Mouse (Mus musculus) right cerebral cortex, postnatal 14 days (tissue): ENCODE results near the gene Nck2.
"Not testable (repeated sequence)": the region's sequence is repeated elsewhere in the genome, so short reads cannot be mapped to it uniquely, and the experiment has no call there.

ENCODE experiments used
- DNase-seq: peaks from one replicate; pipeline ENCODE4 v3.0.0; 2022

The Nck2 gene

DNA sequence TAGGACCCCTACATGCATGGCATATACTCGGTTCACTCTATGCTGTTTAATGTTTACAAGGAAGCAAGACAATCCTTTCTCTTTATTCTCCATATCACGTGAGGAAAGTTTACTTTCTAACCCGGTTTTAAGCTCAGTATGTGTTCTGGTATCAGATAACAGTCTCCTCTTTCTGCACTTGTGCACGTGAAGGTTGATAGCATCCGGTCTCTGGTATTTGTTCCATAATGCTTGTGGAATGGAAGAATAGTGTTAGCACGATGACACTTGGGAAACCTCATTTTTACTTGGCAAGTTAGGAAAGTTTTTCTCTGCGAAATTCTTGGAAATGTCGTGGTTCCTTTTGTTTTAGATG lies 58.4 kb downstream of the Nck2 start:
- DNase-seq, result no peak

DNA sequence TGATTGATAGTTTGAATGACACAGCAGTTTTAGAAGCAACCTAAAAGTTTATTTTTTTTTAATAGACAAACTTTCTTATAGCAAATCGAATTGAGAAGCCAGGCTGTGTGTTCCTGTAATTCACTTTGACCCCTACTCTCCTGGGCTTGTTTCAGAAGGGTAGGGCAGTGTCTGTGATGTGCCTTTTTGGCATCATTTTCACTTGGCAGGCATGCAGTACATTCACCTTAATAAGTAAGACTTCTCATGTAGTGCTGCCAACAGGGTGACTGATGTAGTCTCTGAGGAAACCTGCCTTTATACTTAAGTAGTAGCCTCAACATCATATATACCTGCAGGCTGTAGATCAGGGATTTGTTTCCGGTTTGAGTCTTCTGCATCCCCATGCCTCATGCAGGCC lies 58.9 kb downstream of the Nck2 start:
- DNase-seq, result no peak

DNA sequence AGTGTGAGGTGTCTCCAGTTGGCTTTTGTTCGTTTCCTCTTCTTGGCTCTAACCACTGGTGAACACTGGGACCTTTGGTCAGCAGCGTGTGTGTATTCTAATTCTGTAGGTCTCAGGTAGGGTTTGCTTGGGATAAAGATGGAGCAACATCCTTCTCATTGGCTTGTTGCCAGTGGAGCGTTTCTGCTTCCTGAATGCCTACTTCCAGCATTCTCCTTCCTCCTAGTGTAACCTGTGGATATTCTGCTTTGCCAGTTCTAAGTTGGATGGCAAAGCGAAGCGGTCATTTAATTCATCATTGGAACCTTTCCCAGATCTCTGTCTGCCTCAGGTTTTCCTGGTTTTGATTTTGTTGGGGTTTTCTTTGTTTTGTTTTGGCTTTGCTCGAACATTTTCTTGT lies 59.3 kb downstream of the Nck2 start:
- no peak for DNase-seq

DNA sequence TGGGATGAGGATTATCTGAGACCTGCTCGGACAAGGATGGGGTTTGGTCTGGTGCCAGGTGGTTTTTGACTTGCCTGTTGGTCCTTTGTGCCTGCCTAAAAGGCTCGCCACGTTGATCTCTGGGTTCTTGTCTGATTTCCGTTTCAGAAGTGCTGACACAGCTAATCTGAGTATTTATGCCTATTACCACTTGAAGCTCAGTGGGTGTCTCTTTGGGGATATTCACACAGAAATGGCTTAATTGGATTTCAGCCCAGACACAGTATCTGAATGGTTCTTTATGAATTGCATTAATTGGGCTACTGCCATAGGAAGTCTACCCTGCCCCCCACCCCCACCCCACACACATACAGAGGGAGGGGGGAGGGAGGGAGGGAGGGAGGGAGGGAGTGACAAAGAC lies 59.9 kb downstream of the Nck2 start:
- DNase-seq, result no peak

DNA sequence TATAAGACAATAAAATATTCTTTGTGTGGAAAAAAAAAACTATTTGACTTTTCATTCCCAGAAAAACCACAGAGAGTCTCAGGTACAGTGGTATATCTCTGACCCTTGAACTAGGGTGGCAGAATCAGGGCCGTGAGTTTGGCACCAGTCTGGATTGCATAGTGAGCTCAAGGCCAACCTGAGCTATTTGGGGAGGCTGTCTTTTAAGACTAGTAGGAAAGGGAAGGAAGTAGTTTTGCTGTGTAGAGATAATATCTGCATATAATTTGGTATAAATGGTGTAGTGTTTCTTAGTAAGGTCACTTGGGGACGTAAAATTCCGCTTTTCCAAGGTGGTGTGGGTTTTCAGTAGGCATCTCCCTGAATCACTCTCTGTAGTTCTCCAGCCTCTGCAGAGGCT lies 62.3 kb downstream of the Nck2 start:
- no peak for DNase-seq

DNA sequence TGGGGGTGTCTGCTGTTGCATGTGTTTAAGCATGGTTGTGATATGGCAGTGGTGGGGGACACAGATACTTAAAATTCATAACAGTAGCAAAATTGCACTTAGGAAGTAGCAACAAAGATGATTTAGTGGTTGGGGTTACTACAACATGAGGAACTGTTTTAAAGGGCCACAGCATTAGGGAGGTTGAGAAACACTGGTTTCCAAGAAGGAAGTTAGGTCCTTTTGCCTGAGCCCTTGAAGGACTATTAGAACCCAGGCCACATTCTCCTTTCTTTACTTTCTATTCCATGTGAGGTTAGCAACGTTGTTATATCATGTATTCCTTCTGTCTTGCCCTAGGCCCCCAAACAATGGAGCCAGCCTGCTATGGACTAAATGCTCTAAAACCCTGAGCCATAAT lies 63.4 kb downstream of the Nck2 start:
- DNase-seq, result no peak

DNA sequence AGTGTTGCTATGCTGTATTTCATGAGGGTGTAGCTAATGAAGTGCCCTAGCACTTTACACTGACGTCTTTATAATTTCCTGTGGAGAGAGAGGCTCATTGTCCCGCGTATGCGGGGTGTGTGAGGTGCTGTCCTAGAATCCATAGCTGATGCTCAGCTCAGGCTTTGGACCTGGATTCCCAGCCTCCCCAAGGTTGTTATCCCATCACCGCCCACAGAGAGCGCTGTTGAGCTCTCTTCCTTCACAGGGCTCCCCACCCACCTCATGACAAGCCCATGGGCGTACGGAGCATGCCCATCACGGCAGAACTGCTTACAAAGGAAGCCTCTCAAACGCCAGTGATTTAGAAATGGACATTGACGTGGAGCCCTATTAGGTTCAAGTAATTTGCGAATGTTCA lies 66.9 kb downstream of the Nck2 start:
- DNase-seq, result no peak

DNA sequence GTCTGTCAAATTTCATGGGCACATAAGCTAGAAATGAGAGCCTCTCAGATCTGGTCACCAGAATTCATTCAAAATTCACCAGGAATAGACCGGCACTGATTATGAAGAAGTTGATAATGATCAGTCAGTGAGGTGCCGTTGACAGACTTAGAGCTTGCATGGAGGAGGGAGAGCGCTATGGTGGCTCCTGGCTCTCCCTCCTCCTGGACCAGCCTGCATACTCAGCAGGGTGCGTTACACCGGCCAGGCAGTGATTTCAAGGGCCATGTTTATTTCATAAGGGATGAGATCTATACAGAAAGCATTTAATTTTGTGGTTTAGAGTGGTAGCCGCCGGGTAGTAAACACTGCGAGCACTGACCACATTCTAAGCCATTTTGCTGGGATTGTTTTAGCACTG lies 67.3 kb downstream of the Nck2 start:
- no peak for DNase-seq

DNA sequence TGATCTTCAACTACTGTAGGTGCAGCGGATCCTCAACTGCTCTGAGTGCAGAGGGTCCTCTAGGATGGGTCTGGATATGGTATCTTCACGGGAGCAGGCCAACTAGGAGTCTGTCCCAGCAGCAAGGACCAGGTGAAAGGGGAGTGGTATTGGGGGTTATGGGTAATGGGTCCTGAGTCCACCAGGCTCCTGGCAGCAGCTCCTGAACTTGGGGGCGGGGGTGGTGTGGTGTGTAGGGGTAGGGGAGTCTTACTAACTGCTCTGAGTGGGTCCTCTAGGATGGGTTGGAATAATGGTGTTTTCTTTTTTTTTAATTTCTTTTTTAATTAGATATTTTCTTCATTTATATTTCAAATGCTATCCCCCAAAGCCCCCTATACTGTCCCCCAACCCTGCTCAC lies 73.0 kb downstream of the Nck2 start:
- no peak for DNase-seq

DNA sequence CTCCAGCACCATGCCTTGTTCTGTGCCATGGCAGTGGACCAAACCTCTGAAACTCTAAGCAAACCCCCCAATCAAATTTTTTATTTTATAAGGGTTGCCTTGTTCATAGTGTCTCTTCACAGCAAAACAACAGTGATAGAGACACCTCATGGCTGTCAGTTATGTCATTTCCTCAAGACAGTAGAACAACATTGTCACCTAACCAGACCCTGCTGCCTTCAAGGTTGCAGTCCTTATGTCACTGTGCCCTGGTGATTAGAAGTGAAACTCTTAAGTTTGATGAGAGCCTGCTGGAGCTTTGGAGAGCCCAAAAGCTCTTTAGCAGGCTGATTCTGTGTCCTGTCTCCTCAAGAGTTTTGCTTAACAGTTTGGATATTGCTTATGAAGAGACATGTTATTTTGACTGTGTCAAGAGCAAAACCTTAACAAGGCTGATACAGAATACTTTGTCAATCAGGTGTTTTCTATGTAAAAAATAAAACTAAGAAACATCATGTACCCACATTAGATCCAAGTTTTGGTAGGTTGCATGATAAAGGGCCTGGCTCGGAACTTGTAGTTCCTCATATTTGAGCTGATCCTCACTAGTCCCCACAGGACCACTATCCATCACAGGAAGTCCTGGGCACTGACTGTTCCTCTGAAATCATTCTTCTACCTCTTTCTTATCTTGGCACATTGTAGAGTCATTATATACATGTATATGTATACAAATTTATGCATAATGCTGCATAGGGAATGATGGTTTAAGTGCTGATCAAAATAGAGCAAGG lies 76.0 kb downstream of the Nck2 start:
- DNase-seq, result no peak

DNA sequence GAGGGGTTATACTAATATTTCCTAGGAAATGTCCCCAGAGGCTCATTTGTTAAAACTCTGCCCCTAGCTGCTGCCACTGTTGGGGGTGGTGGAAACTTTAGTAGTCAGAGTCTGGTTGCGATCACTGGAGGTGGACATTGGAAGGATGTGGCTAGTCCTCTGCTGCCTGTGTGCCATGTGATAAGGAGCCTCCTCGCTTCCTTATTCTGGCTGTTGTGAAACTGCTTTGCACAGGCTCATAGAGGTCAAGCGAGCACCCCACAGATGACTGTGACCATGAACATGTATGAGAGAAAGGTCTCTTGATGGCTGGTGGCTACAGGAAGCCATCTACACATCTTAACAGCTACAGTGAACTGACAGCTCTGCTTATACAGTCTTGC lies 76.6 kb downstream of the Nck2 start:
- DNase-seq, result no peak

DNA sequence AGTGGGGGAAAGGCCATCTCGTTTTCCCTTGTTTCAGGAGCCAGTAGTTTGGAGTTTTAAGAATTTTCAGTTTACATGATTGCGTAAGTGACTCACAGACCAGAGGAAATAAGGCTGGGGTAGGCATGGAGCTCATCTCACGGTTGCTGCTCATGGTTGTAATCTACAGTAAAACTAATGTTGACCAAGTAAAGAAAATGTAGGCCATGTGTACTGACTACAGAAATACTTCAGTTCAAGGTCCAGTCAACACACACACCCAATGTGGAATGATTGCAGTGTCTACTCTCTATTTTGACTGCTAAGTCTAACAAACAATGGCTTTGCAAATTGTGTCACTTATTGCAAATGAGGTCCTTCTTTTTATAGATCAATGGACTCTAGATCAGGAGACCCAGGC lies 77.1 kb downstream of the Nck2 start:
- no peak for DNase-seq

DNA sequence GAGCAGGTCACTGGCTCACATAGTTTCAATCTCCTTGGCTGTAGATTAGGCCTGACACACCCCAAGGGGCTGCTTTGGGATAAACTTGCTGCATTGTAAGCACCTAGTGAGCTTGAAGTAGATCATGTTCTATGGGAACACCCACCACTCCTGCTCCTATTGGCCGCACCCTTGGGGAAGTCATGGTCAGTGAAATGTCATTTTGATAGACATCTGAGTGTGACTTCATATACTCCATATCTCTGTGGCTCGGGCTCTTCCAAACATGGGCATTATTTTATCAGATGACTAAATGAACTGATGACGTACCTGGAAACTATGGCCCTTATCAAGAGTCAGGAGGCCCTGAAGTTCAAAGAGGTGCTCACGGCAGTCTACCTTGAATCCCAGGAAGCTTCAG lies 77.6 kb downstream of the Nck2 start:
- DNase-seq, result no peak

DNA sequence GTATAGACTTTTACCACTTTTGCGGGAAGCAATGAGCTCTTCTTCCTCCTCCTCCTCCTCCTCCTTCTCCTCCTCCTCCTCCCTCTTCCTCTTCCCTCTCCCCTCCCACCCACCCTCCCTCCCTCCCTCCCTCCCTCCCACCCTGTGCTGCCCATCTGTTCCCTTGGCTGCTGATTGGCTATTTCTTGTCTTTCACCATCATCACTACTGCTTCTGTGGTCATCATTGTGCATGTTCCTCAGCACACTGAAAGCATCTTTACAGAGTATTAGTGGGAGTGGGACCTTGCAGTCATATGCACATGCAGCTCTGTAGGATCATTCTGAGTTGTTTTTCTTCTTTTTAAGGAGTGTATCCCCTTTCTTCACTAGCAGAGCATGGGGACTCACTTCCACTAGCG lies 78.6 kb downstream of the Nck2 start:
- no peak for DNase-seq

DNA sequence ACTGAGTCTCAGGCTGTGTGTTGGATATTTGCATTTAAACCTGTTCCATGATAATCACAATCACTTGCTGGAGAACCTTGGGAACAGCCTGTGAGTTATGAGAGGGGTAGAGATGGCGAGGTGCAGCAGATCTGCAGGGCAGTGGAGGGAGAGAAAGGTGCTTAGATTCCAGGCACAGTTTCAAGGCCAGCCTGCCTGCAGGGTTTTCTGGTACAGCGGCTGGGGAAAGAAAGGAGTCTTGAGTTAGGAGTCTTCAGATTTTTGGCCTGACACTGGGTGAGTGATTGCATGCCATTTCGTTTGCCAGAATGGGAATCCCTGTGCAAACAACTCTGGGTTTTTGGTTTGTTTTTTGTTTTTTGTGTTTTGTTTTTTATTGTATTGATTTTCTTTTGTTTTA lies 80.0 kb downstream of the Nck2 start:
- DNase-seq, result no peak

DNA sequence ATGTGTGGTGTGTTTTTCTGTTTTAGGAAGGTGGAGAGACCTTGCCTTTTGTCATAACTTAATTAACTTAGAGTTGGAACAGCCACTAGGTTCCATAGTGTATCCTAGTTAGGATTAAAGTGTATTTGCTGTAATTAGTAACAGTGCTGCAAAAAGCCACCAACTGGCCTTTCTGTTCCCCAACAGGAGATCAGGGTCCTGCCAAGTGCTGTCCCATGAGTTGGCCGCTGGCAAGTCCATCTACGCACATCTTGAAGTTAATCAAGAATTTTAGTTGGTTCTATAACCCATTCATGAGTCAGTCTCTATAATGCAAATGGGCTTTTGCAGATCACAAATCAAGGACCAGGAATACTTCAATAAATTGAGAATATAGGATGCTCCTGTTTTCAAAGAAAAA lies 83.9 kb downstream of the Nck2 start:
- no peak for DNase-seq

DNA sequence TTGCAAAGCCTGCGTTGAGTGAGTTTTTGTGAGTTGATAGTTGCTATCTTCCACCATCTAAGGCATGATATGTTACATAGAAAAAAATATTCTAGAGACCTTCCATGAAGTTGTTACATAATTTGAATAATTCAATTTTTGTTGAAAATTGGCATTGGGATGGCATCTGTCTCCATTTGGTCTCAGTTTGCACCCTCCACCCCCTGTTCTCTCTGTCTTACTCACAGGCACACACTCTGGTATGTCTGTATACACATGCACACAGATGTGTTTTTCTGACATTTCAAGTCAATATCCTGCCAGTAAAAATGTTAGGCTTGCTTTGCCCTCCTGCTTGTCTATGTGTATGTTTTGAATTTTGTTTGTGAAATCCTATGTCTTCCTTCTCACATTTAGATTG lies 84.7 kb downstream of the Nck2 start:
- DNase-seq, result no peak

DNA sequence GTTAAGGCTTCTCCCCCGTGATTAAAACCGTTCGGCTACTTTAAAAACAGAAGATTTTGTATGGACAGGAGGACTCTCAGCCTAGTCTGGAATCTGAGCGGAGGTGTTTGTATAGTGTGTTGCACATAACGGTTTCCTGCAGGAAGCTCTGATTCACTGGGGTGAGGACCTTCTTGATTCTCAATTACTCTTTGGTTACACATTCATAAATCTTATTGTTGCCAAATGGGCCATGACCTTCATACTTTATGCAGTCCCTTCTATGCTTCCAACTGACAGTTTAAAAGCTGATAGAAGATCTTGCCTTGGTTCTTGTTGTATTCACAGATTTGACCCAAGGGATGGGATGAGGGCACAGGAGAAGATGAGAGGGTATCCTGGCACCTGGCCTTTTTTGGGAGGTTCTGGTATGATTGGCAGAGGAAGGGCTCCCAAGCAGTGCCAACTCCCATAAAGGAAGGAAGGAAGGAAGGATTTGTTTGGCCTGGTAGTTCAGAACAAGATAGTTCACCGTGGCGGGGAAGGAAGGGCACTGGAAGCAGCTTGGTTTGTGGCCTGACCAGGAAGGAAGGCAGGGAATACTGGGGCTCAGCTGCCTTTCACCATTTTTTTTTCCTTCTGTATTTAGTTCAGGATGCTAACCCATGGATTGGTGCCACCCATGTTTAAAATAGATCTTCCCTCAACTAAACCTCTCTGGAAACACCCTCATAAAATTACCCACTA lies 86.1 kb downstream of the Nck2 start:
- no peak for DNase-seq

DNA sequence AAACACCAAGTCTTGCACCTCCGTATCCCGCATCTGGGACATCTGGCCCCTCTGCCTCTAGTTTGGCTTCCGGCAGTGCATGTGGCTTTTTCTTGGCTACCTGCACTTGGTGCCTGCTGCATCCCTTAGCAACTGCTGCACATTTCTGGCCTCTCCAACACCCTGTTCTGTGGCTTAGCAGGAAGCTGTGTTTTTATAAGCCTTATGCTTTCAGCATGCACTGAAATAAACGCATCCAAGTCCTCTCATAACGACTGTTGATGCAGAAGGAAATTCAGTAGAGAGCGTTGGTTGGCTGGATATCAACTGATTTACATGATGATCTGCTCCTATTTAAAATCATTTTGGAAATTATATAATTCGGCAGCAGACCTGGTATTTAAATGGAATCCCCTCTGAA lies 86.9 kb downstream of the Nck2 start:
- DNase-seq, result no peak

DNA sequence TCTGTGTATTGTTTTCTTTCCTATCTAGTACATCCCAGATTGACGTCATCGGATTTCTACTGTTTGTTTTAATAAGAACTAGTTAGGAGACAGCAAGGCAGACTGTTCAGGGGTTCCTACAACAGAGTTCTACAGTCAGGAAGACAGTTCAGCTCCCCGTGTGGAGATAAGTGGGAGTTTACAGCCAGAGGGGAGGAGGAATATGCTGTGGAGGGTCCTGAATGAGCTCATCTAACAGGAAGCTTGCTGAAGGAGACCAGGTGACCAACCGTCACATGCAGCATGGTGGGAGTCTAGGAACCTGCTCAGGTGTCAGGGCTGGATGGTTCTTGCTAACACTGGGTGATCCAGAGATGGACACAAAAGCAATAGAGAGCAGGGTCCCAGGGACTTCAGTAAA lies 87.9 kb downstream of the Nck2 start:
- no peak for DNase-seq

DNA sequence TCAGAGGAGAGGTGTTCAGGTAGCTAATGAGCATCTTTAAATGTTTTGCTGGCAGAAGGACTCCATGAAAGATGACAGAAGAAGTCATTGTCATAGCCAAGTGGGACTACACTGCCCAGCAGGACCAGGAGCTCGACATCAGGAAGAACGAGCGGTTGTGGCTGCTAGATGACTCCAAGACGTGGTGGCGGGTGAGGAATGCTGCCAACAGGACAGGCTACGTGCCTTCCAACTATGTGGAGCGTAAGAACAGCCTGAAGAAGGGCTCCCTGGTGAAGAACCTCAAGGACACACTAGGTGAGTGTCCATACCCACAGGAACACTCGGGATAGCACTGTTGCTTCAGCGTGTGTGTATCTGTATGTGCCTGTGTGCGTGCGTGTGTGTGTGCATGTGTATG lies 89.1 kb downstream of the Nck2 start:
- DNase-seq, result not testable (repeated sequence)

DNA sequence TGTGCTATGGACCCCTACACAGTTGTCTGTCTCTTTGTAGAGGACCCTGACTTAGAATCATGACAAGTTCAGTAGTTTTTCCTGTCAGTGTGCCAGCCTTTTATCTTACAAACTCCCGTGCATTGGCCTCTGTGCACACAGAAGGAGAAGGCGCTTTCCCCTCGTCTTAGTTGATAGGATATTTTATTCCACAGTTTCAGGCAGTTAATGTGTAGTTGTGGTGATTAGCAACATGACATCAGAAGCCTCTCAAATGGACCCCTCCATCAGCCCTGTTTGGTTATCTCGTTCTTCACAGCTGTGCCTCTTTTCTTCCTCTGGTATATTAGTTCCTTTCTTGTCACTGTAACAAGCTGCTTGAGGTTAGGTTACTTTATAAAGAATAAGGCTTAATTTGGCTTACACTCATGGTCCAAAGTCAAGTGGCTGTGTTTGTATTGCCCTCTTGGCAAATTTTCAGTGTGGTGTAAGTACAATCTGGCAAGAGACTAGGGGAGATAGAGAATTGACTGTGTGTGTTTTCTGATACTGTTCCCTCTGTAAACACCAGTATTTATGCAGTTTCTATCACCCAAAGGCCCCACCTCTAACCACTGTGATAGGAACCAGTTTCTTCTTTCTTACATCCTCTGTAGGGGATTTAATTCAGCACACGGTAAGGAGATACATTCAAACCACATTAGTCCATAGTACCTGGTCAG lies 89.8 kb downstream of the Nck2 start:
- DNase-seq, result no peak

DNA sequence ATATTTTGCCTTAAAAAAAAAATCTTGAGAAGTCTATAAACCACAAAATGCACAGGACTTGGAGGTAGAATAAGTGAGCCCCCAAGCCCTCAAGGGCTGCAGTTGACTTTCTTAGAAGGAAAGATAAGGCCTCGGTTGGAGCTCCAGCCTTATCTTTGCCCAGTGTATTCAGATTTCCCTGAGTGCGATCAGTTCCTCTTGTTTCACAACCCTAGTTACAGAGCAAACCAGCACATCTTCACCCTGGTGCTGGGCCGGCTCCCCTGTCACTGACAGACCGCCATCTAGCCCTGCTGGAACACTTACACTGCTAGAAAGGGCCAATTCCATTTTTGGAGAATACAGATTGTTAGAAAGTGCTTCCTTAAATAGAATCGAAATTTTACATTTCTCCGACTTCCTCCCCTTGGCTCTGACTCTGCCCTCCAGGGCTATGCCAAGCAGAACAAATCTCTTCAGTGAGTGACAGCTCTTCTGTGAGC lies 91.2 kb downstream of the Nck2 start:
- DNase-seq, result no peak

DNA sequence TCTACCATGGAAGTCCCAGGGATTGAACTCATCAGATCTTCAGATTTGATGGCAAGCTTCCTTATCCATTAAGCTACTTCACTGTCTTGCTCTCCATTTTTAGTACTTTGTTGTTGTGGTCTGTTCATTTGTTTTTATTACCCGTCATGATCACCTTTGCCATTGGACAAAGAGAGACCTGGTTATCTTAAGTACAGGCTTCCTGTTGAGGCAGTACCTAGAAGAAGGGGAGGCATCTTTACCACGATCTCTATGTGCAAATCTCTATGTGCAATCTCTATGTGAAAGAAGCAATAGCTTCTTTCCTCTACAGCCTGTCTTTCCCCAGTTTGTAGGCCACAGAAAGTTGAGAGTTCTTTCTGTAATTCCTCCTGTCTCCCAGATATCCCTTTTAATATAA lies 91.9 kb downstream of the Nck2 start:
- DNase-seq, result no peak
